9 mouse cellular contexts compared by ENCODE assay signal in genomic region chr7:70369061-70369730, GRCm38 (mm10). TPM values are rescaled to one million over a fixed set of nuclear protein-coding genes. Genes with fewer than 3 reads are reported as not detected.
DNase-seq lines count a peak whose midpoint lies in the region; ATAC-seq and TF ChIP-seq lines count a peak whose summit lies in the region.
"Had no signal": no experiment of that assay in that cellular context is flagged by ENCODE, and none has a peak within 500 bp of the region (broad histone marks: within the 10 kb centered on the region; RNA-seq: fewer than 3 reads in every experiment).

No protein-coding gene starts in this region.

- no peak for TF ChIP-seq POLR2A in ES-Bruce4 (IDR thresholded peaks at IDR 0.05; ENCODE audit: insufficient read depth, low read length)

- H3K27ac ChIP-seq in ES-Bruce4 (ENCODE audit: insufficient read depth, low read length) = no peak overlapping the region
- no peak overlapping the region; the same call in 1 of the 2 replicates for H3K27ac ChIP-seq in heart, embryonic 16.5 days (ENCODE audit: low read length)
- H3K27ac ChIP-seq in limb, embryonic 11.5 days (replicated peaks; ENCODE audit: low read depth, low read length) = no peak overlapping the region
- H3K27ac ChIP-seq in midbrain, postnatal 0 days (ENCODE audit: low read depth, low read length) = peak overlapping the region; percentile 70
- H3K27ac ChIP-seq: macrophage had no signal

- 4% methylated on average over 37 of the region's 37 CpGs for WGBS in heart, embryonic 16.5 days
- WGBS in limb, embryonic 11.5 days = 1% methylated on average over 29 of the region's 37 CpGs
- 3% methylated on average over 31 of the region's 37 CpGs for WGBS in midbrain, postnatal 0 days

- H3K4me3 ChIP-seq in ES-Bruce4 (ENCODE audit: low read depth, low read length) = peak overlapping the region; percentile 8
- H3K4me3 ChIP-seq in heart, embryonic 16.5 days (ENCODE audit: low read length) = peak overlapping the region; percentile 46
- peak overlapping the region; percentile 32 for H3K4me3 ChIP-seq in limb, embryonic 11.5 days (ENCODE audit: low read depth, low read length)
- H3K4me3 ChIP-seq in midbrain, postnatal 0 days (ENCODE audit: low read depth, low read length) = peak overlapping the region; percentile 28

- ATAC-seq in heart, embryonic 16.5 days (replicated peaks; ENCODE audit: extremely low read depth, insufficient read depth, low FRiP score) = no peak
- ATAC-seq in limb, embryonic 11.5 days (ENCODE audit: insufficient number of reproducible peaks, low FRiP score, low TSS enrichment, low read depth) = peak; percentile 31; the same call in 1 of the 2 replicates
- 0 out of 2 replicates have a peak, but pooled peaks have one; percentile 29 for ATAC-seq in midbrain, postnatal 0 days (ENCODE audit: low FRiP score)

- H3K4me1 ChIP-seq in ES-Bruce4 (ENCODE audit: control insufficient read depth, insufficient read depth, low read length) = no peaks in the 10 kb centered on the region
- peaks cover 6% of the 10 kb centered on the region for H3K4me1 ChIP-seq in heart, embryonic 16.5 days (ENCODE audit: control insufficient read depth, insufficient read depth, low read length)
- H3K4me1 ChIP-seq in limb, embryonic 11.5 days (ENCODE audit: control insufficient read depth, insufficient read depth, low read length) = peaks cover 23% of the 10 kb centered on the region
- H3K4me1 ChIP-seq in midbrain, postnatal 0 days (ENCODE audit: insufficient read depth, low read length) = no peaks in the 10 kb centered on the region

- peaks cover 31% of the 10 kb centered on the region for H3K27me3 ChIP-seq in ES-Bruce4 (ENCODE audit: control insufficient read depth, insufficient read depth, low read length, poor library complexity, severe bottlenecking)
- peaks cover 70% of the 10 kb centered on the region for H3K27me3 ChIP-seq in heart, embryonic 16.5 days (ENCODE audit: control insufficient read depth, insufficient read depth, low read length)
- peaks cover 37% of the 10 kb centered on the region for H3K27me3 ChIP-seq in limb, embryonic 11.5 days (ENCODE audit: control insufficient read depth, insufficient read depth, low read length)
- peaks cover 48% of the 10 kb centered on the region for H3K27me3 ChIP-seq in midbrain, postnatal 0 days (ENCODE audit: insufficient read depth, low read length)

- peak overlapping the region; percentile 65 for H3K4me2 ChIP-seq in heart, embryonic 16.5 days (ENCODE audit: low read depth, low read length)
- H3K4me2 ChIP-seq in limb, embryonic 11.5 days (ENCODE audit: low read depth, severe bottlenecking) = peak overlapping the region; percentile 60
- peak overlapping the region; percentile 54 for H3K4me2 ChIP-seq in midbrain, postnatal 0 days (ENCODE audit: low read depth, low read length, poor library complexity, severe bottlenecking)

- no peak for TF ChIP-seq CTCF in ES-Bruce4 (IDR thresholded peaks at IDR 0.05; ENCODE audit: low read depth, low read length)
- TF ChIP-seq CTCF in midbrain, postnatal 0 days (IDR thresholded peaks at IDR 0.05) = no peak

- H3K9me3 ChIP-seq in ES-Bruce4 (replicated peaks; ENCODE audit: control insufficient read depth, insufficient read depth, low read length, poor library complexity, severe bottlenecking) = no peaks in the 10 kb centered on the region
- H3K9me3 ChIP-seq in heart, embryonic 16.5 days (replicated peaks; ENCODE audit: control insufficient read depth, low read length) = no peaks in the 10 kb centered on the region
- H3K9me3 ChIP-seq in limb, embryonic 11.5 days (ENCODE audit: control insufficient read depth, low read length) = no peaks in the 10 kb centered on the region
- no peaks in the 10 kb centered on the region for H3K9me3 ChIP-seq in midbrain, postnatal 0 days (ENCODE audit: low read length)

- peak; percentile 42 for DNase-seq in ZHBTc4 (ENCODE audit: low read depth, low spot score)
- peak; percentile 57 for DNase-seq in limb, embryonic 11.5 days (ENCODE audit: low spot score)
- no peak for DNase-seq in midbrain, postnatal 0 days (ENCODE audit: low spot score)
- no peak for DNase-seq in natural killer cell, adult 2 months (ENCODE audit: low spot score in 2 of 2)
- DNase-seq in left cerebral cortex, adult 8-10 months (ENCODE audit: low spot score in 2 of 2) = no peak
- DNase-seq in frontal cortex, postnatal 36 days (ENCODE audit: low spot score in 2 of 2) = no peak

- H3K9ac ChIP-seq in ES-Bruce4 (ENCODE audit: low read depth, poor library complexity, severe bottlenecking) = no peak overlapping the region
- H3K9ac ChIP-seq in heart, embryonic 16.5 days (ENCODE audit: low read length) = peak overlapping the region; percentile 58
- peak overlapping the region; percentile 50 for H3K9ac ChIP-seq in limb, embryonic 11.5 days (ENCODE audit: low read length)
- peak overlapping the region; percentile 36; the same call in 1 of the 2 replicates for H3K9ac ChIP-seq in midbrain, postnatal 0 days (replicated peaks; ENCODE audit: low read length, poor library complexity, severe bottlenecking)

- H3K36me3 ChIP-seq in ES-Bruce4 (ENCODE audit: control insufficient read depth, insufficient read depth, low read length, poor library complexity, severe bottlenecking) = no peaks in the 10 kb centered on the region
- H3K36me3 ChIP-seq in heart, embryonic 16.5 days (ENCODE audit: control insufficient read depth, insufficient read depth) = no peaks in the 10 kb centered on the region
- H3K36me3 ChIP-seq in limb, embryonic 11.5 days (ENCODE audit: control insufficient read depth, insufficient read depth, low read length) = no peaks in the 10 kb centered on the region
- H3K36me3 ChIP-seq in midbrain, postnatal 0 days (ENCODE audit: insufficient read depth, low read length) = no peaks in the 10 kb centered on the region

- no peak for TF ChIP-seq EP300 in ES-Bruce4 (IDR thresholded peaks at IDR 0.05; ENCODE audit: insufficient read depth, low read depth, low read length)

RNA-seq across cellular contexts. Expression of gene Nr2f2, which starts 2.7 kb away (rescaled TPM):
- 5.6 and 6.4 TPM in 2 replicates for polyA plus RNA-seq in ES-Bruce4 (2011; ENCODE audit: insufficient read depth, insufficient read length, low read depth, missing spikeins)
- 15.4 and 20.0 TPM in 2 replicates for polyA plus RNA-seq in heart, embryonic 16.5 days (2015; fragmentation: Nextera tagmentation; extraction: Ambion mirVana)
- 71.4 and 79.5 TPM in 2 replicates for polyA plus RNA-seq in limb, embryonic 11.5 days (2014; fragmentation: Nextera tagmentation; extraction: Ambion mirVana)
- 38.9 and 43.2 TPM in 2 replicates for total RNA-seq in midbrain, postnatal 0 days (2014; rRNA removed)
- polyA plus RNA-seq in midbrain, postnatal 0 days (2015; fragmentation: Nextera tagmentation; extraction: Ambion mirVana) = 65.4 and 81.6 TPM in 2 replicates
- total RNA-seq in left cerebral cortex, adult 8-10 months (2022) = 10 to 100 TPM; 20.1 to 32.6 (median 27.2) TPM
- polyA plus RNA-seq: macrophage had no signal

Comparison
In these comparisons a context has a peak if more than half of its experiments do, and no peak if none do; other contexts are left out.
1. DNase-seq: peak in ZHBTc4 (single experiment) and limb, embryonic 11.5 days (single experiment); none in midbrain, postnatal 0 days (single experiment), natural killer cell, adult 2 months (0 of 2), left cerebral cortex, adult 8-10 months (0 of 2) and frontal cortex, postnatal 36 days (0 of 2).
2. Peak in every context shown above with its lines, with median percentiles within 50 percentile points of each other: H3K4me3 ChIP-seq and H3K4me2 ChIP-seq.